Mouse (Mus musculus): ENCODE data around the gene Cdkn3. TPM values are rescaled to one million over a fixed set of nuclear protein-coding genes. Genes with fewer than 3 reads are reported as not detected.
A peak's percentile ranks its signal among the peaks of the same experiment; 100 is the strongest.
"Not testable (repeated sequence)": the region's sequence is repeated elsewhere in the genome, so short reads cannot be mapped to it uniquely, and the experiment has no call there.

Cdkn3 gene
- polyA plus RNA-seq, 1 experiment from 2014 or later: 15.0 TPM

DNA sequence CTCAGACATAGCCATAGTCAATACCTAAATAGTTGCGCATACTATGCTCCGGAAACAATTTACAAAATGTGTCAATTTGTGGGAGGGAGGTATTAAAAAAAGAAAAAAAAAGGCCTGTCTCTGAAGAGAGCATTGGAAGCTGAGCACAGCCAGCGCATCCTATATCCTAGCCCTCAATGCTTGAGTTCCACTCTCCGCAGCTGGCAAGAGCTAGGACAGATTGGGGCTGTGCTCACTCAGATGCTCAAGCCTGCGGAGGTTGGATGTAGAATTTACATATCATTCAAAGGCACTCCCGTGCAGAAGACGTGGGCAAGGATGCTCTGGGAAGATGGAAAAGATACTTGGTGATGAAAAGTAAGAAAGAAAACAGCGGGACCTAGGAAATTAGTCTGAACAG lies 14.9 kb upstream of the Cdkn3 start:
- ATAC-seq (no peak), DNase-seq (ENCODE audit: low read depth, low spot score) (no peak)
- ChIA-PET CTCF (interaction anchor here (1.1 kb wide), 1 partner anchor 10 kb away, joined by 3 read pairs; no protein-coding TSS in a partner anchor), POLR2A (no interaction called here)
- TF ChIP-seq CTCF (IDR thresholded peaks at IDR 0.05): no peak
- in situ Hi-C loops (cut with MboI; ENCODE audit: low pct_unique_long_range_greater_than_20kb): no loop called here
- no peaks in the 10 kb centered on the region for H3K27me3 ChIP-seq

- in situ Hi-C loops (cut with MboI; ENCODE audit: low pct_unique_long_range_greater_than_20kb): loop anchor here (25.0 kb wide), 1 partner anchor 1367 kb away; no protein-coding TSS in a partner anchor
- CTCF ChIA-PET: interaction anchor here (1.4 kb wide), 1 partner anchor 34 kb away, joined by 3 read pairs; the partner anchor contains the start of gene Cnih1
- ATAC-seq; H3K27me3 ChIP-seq; DNase-seq (ENCODE audit: low read depth, low spot score); POLR2A ChIA-PET: not testable (repeated sequence)
Observed at GRCm38 (mm10) chr14:46754371-46754770, 6.0 kb upstream of the Cdkn3 start.

DNA sequence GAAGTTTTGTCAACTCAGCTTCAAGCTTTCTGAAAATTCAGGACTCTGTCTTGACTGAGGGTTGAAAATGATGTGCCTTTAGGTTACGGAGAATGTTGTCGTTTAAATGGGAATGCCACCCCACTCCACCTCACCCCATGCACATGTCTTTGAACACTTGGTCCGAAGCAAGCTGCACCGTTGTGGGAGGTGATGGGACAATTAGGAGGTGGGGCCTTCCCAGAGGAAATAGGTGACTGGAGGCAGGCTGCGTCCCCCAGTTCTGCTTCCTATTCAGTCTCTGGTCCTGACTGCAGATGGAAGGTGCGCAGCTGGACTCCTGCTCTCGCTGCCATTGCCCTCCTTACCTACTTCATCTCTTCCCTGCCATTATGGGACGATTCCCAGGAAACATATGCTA lies 4.5 kb upstream of the Cdkn3 start:
- H3K27me3 ChIP-seq: no peaks in the 10 kb centered on the region
- DNase-seq (ENCODE audit: low read depth, low spot score) (no peak), ATAC-seq (no peak)
- in situ Hi-C loops (cut with MboI; ENCODE audit: low pct_unique_long_range_greater_than_20kb): loop anchor here (25.0 kb wide), 1 partner anchor 1369 kb away; no protein-coding TSS in a partner anchor
- ChIA-PET POLR2A (no interaction called here), CTCF (interaction anchor here (0.8 to 1.4 kb wide), 3 partner anchors 11 to 34 kb away, joined by 3 read pairs; partner anchors contain the start of gene Cnih1)
- TF ChIP-seq CTCF (IDR thresholded peaks at IDR 0.05): no peak

GRCm38 (mm10) chr14:46757736-46758135 lies 2.6 kb upstream of the Cdkn3 start:
- ATAC-seq (no peak), DNase-seq (ENCODE audit: low read depth, low spot score) (no peak)
- POLR2A ChIA-PET: no interaction called here
- CTCF ChIA-PET: interaction anchor here (1.1 kb wide), 1 partner anchor 25 kb away, joined by 3 read pairs; no protein-coding TSS in a partner anchor
- H3K27me3 ChIP-seq: no peaks in the 10 kb centered on the region
- TF ChIP-seq CTCF (IDR thresholded peaks at IDR 0.05): no peak
- in situ Hi-C loops (cut with MboI; ENCODE audit: low pct_unique_long_range_greater_than_20kb): loop anchor here (25.0 kb wide), 1 partner anchor 1370 kb away; no protein-coding TSS in a partner anchor

GRCm38 (mm10) chr14:46759970-46760354 lies 379 bp upstream of the Cdkn3 start:
- ChIA-PET POLR2A (no interaction called here), CTCF (no interaction called here)
- DNase-seq (ENCODE audit: low read depth, low spot score) (no peak), ATAC-seq (no peak)
- no peaks in the 10 kb centered on the region for H3K27me3 ChIP-seq
- in situ Hi-C loops (cut with MboI; ENCODE audit: low pct_unique_long_range_greater_than_20kb): loop anchor here (25.0 kb wide), 1 partner anchor 1373 kb away; no protein-coding TSS in a partner anchor
- no peak for TF ChIP-seq CTCF (IDR thresholded peaks at IDR 0.05)

- ATAC-seq (no peak), DNase-seq (ENCODE audit: low read depth, low spot score) (no peak)
- ChIA-PET CTCF (no interaction called here), POLR2A (no interaction called here)
- in situ Hi-C loops (cut with MboI; ENCODE audit: low pct_unique_long_range_greater_than_20kb): loop anchor here (25.0 kb wide), 1 partner anchor 1374 kb away; no protein-coding TSS in a partner anchor
- H3K27me3 ChIP-seq: no peaks in the 10 kb centered on the region
- no peak for TF ChIP-seq CTCF (IDR thresholded peaks at IDR 0.05)
Observed at GRCm38 (mm10) chr14:46761186-46761585, 845 bp downstream of the Cdkn3 start.

DNA sequence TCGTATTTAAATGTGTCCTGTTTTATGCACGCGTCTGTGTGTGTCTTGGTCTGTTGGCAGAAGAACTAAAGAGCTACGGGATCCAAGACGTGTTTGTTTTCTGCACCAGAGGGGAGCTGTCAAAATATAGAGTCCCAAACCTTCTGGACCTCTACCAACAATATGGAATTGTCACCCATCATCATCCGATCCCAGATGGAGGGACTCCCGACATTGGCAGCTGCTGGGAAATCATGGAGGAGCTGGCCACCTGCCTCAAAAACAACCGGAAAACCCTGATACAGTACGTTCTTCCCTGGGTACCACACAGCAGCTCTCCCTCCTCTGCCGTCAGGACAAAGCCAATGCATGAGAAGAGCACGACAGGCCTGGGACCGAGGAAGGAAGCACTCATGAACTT lies 6.8 kb downstream of the Cdkn3 start:
- DNase-seq (ENCODE audit: low read depth, low spot score) (no peak), ATAC-seq (no peak)
- no peaks in the 10 kb centered on the region for H3K27me3 ChIP-seq
- TF ChIP-seq CTCF (IDR thresholded peaks at IDR 0.05): no peak
- CTCF ChIA-PET: interaction anchor here (1.5 kb wide), 1 partner anchor 27 kb away, joined by 3 read pairs; no protein-coding TSS in a partner anchor
- in situ Hi-C loops (cut with MboI; ENCODE audit: low pct_unique_long_range_greater_than_20kb): loop anchor here (25.0 kb wide), 1 partner anchor 1380 kb away; no protein-coding TSS in a partner anchor
- POLR2A ChIA-PET: no interaction called here

DNA sequence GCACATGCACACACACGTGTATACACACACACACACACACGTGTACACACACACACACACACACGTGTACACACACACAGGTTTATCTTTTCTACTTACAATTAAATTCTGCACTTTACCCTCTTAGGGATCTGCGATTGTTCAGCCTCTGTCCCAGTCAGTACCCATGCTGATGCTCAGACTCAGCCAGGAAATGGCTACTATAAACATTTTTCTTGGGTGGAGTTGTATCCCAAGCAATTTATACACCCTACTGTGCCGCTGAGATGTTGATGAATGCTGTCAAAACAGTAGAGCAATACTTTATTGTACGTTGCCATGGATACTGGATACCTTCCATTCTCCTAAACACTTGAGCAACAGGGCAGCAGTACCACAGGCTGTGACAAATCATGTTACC lies 9.7 kb downstream of the Cdkn3 start:
- DNase-seq (ENCODE audit: low read depth, low spot score): no peak
- ATAC-seq: no peak
- no peak for TF ChIP-seq CTCF (IDR thresholded peaks at IDR 0.05)
- in situ Hi-C loops (cut with MboI; ENCODE audit: low pct_unique_long_range_greater_than_20kb): loop anchor here (25.0 kb wide), 1 partner anchor 1383 kb away; no protein-coding TSS in a partner anchor
- POLR2A ChIA-PET: no interaction called here
- CTCF ChIA-PET: no interaction called here
- no peaks in the 10 kb centered on the region for H3K27me3 ChIP-seq

GRCm38 (mm10) chr14:46778756-46779155 lies 18.4 kb downstream of the Cdkn3 start:
- no peak for ATAC-seq
- POLR2A ChIA-PET: no interaction called here

GRCm38 (mm10) chr14:46779217-46779616 lies 18.9 kb downstream of the Cdkn3 start:
- no peak for ATAC-seq
- POLR2A ChIA-PET: no interaction called here
- TF ChIP-seq CTCF (IDR thresholded peaks at IDR 0.05): peak; percentile 31
- CTCF ChIA-PET: no interaction called here
- in situ Hi-C loops (cut with MboI; ENCODE audit: low pct_unique_long_range_greater_than_20kb): no loop called here
- DNase-seq (ENCODE audit: low read depth, low spot score): no peak
- H3K27me3 ChIP-seq: no peaks in the 10 kb centered on the region

More at GRCm38 (mm10) chr14:46778756-46779155, 18.4 kb downstream of the Cdkn3 start:
- in situ Hi-C loops (cut with MboI; ENCODE audit: low pct_unique_long_range_greater_than_20kb): no loop called here
- no peak for DNase-seq (ENCODE audit: low read depth, low spot score)
- no peaks in the 10 kb centered on the region for H3K27me3 ChIP-seq
- no peak for TF ChIP-seq CTCF (IDR thresholded peaks at IDR 0.05)
- CTCF ChIA-PET: interaction anchor here (1.2 kb wide), 1 partner anchor 9 kb away, joined by 3 read pairs; the partner anchor contains the start of gene Cnih1

GRCm38 (mm10) chr14:46781086-46781485 lies 20.7 kb downstream of the Cdkn3 start:
- CTCF ChIA-PET: interaction anchor here (0.9 kb wide), 1 partner anchor 1000 kb away, joined by 3 read pairs; no protein-coding TSS in a partner anchor
- in situ Hi-C loops (cut with MboI; ENCODE audit: low pct_unique_long_range_greater_than_20kb): no loop called here
- POLR2A ChIA-PET: interaction anchor here (1.1 kb wide), 1 partner anchor 23 kb away, joined by 3 read pairs; no protein-coding TSS in a partner anchor
- no peaks in the 10 kb centered on the region for H3K27me3 ChIP-seq
- ATAC-seq (no peak), DNase-seq (ENCODE audit: low read depth, low spot score) (no peak)
- no peak for TF ChIP-seq CTCF (IDR thresholded peaks at IDR 0.05)
